Mouse (Mus musculus) layer of hippocampus, postnatal 25 days (tissue): Measurements from ENCODE around the gene Klrd1. TPM values are rescaled to one million over a fixed set of nuclear protein-coding genes. Genes with fewer than 3 reads are reported as not detected.

ENCODE experiments used
- total RNA-seq, 2 experiments: library from RNA; stranded (reverse); gene quantifications; 2 replicates each; pipeline ENCODE4 v1.2.3; 2021

Gene Klrd1
- total RNA-seq, 2 experiments from 2014 or later = not detected

Other genes starting within 250 kb of the Klrd1 start
- not detected for gene Clec12a, start 249.1 kb upstream of the Klrd1 start, total RNA-seq
- gene Clec12b, start 205.9 kb upstream of the Klrd1 start, total RNA-seq = not detected
- gene Clec1b, start 194.5 kb upstream of the Klrd1 start, total RNA-seq = not detected
- not detected for gene Clec9a, start 182.9 kb upstream of the Klrd1 start, total RNA-seq
- 1 to 10 TPM; 3.1 to 3.5 TPM for gene Clec1a, start 139.8 kb upstream of the Klrd1 start, total RNA-seq
- gene Olr1, start 84.6 kb upstream of the Klrd1 start, total RNA-seq = not detected
- gene Tmem52b, start 79.2 kb upstream of the Klrd1 start, total RNA-seq = not detected
- 100 to 1,000 TPM; 613 to 690 TPM for gene Gabarapl1, start 58.6 kb upstream of the Klrd1 start, total RNA-seq
- not detected for gene Klre1, start 13.9 kb upstream of the Klrd1 start, total RNA-seq
- not detected for gene Klrk1, start 32.1 kb downstream of the Klrd1 start, total RNA-seq
- gene Klrc3, start 51.6 kb downstream of the Klrd1 start, total RNA-seq = not detected
- gene Klrc2, start 68.9 kb downstream of the Klrd1 start, total RNA-seq = not detected
- gene Klrc1, start 87.2 kb downstream of the Klrd1 start, total RNA-seq = not detected
- not detected for gene Klri1, start 125.3 kb downstream of the Klrd1 start, total RNA-seq
- gene Klri2, start 148.7 kb downstream of the Klrd1 start, total RNA-seq = not detected
- not detected for gene Gm156, start 192.5 kb downstream of the Klrd1 start, total RNA-seq